Mouse (Mus musculus) myocyte (in vitro differentiated cells): ENCODE results near the gene Arf6.

ENCODE experiments used
- E2F4 ChIP-seq: IDR thresholded peaks from one replicate; pipeline ENCODE4 v1.6.1; 2011; ENCODE audit warnings: mild to moderate bottlenecking, control low read depth, moderate library complexity; ENCODE audit not compliant: insufficient read depth
- MAX ChIP-seq: IDR thresholded peaks from one replicate; pipeline ENCODE4 v1.6.1; 2011; ENCODE audit warnings: low read depth, mild to moderate bottlenecking, control low read depth
- MYOG ChIP-seq, 3 experiments: IDR thresholded peaks; one replicate each; pipeline ENCODE4 v1.6.1; 2011; ENCODE audit warnings: control low read depth in 2 of 3, low read depth in 2 of 3, mild to moderate bottlenecking in 2 of 3; ENCODE audit not compliant: insufficient read length in 2 of 3, control insufficient read depth in 1 of 3, insufficient read depth in 1 of 3
- POLR2A ChIP-seq: IDR thresholded peaks from one replicate; pipeline ENCODE4 v1.6.1; 2011; ENCODE audit warnings: low read depth, mild to moderate bottlenecking, control low read depth, moderate library complexity; ENCODE audit not compliant: insufficient read length
- POLR2AphosphoS2 ChIP-seq: IDR thresholded peaks from one replicate; pipeline ENCODE4 v1.6.1; 2011; ENCODE audit warnings: low read depth, control low read depth; ENCODE audit not compliant: insufficient read length
- TCF12 ChIP-seq: IDR thresholded peaks from one replicate; pipeline ENCODE4 v1.6.1; 2011; ENCODE audit warnings: mild to moderate bottlenecking, control low read depth; ENCODE audit not compliant: poor library complexity, insufficient read depth, severe bottlenecking
- USF1 ChIP-seq: IDR thresholded peaks from one replicate; pipeline ENCODE4 v1.6.1; 2011; ENCODE audit warnings: low read depth, mild to moderate bottlenecking, control low read depth, moderate library complexity

- peak; percentile 35 for TF ChIP-seq POLR2A
- no peak for TF ChIP-seq USF1
- no peak for TF ChIP-seq MYOG (IDR thresholded peaks at IDR 0.05; ENCODE audit: control insufficient read depth in 1 of 3, insufficient read depth in 1 of 3, insufficient read length in 2 of 3, low read depth in 2 of 3)
- TF ChIP-seq E2F4, result no peak
- TF ChIP-seq POLR2AphosphoS2, result peak; percentile 31
- no peak for TF ChIP-seq MAX
- TF ChIP-seq TCF12, result no peak
Observed at GRCm38 (mm10) chr12:69372731-69373331, 881 bp downstream of the Arf6 start.
